In genomic region chrX:140503905-140504304, GRCm38 (mm10) we compare ENCODE assay signal across 8 mouse cellular contexts. TPM values are rescaled to one million over a fixed set of nuclear protein-coding genes. Genes with fewer than 3 reads are reported as not detected.
DNase-seq lines count a peak whose midpoint lies in the region; ATAC-seq lines count a peak whose summit lies in the region.

No protein-coding gene starts in this region.

- peak; percentile 45; the same call in 1 of the 2 replicates for ATAC-seq in cerebellum, adult (ENCODE audit: insufficient number of reproducible peaks, low FRiP score, low TSS enrichment)

- intact Hi-C loops in heart, postnatal 10 days (cut with DNase I) = loop anchor here (2.0 kb wide), 1 partner anchor 39 kb away; no protein-coding TSS in a partner anchor

- no peak for DNase-seq in cerebellum, adult 9-11 months
- peak; percentile 82 for DNase-seq in NIH3T3 (ENCODE audit: low read depth)
- peak; percentile 47 to 64 for DNase-seq in cerebellum, postnatal 25 days
- DNase-seq in heart, postnatal 10 days = peak; percentile 69 to 78
- peak; percentile 18 for DNase-seq in layer of hippocampus, adult 9-11 months
- peak; percentile 86 for DNase-seq in lung, postnatal 36 days
- peak; percentile 47 to 60 for DNase-seq in spleen, postnatal 14 days (ENCODE audit: low spot score in 2 of 2)

RNA-seq across cellular contexts. Expression of gene Prps1, which starts 47.5 kb away (rescaled TPM):
- 10 to 100 TPM; 28.3 to 28.4 TPM for total RNA-seq in heart, postnatal 10 days (2021)
